Mouse (Mus musculus): ENCODE measurements around the gene Plpp1.

Plpp1 gene

GRCm38 (mm10) chr13:112860911-112861310 lies 60.3 kb downstream of the Plpp1 start:
- no peak for DNase-seq (ENCODE audit: low read depth, low spot score)

- no peak for DNase-seq (ENCODE audit: low read depth, low spot score)
Observed at GRCm38 (mm10) chr13:112861825-112862306, 61.3 kb downstream of the Plpp1 start.

GRCm38 (mm10) chr13:112862342-112862741 lies 61.8 kb downstream of the Plpp1 start:
- DNase-seq (ENCODE audit: low read depth, low spot score): no peak

- no peak for DNase-seq (ENCODE audit: low read depth, low spot score)
Observed at GRCm38 (mm10) chr13:112862978-112863677, 62.5 kb downstream of the Plpp1 start.

- no peak for DNase-seq (ENCODE audit: low read depth, low spot score)
Observed at GRCm38 (mm10) chr13:112866782-112867181, 66.2 kb downstream of the Plpp1 start.

- DNase-seq (ENCODE audit: low read depth, low spot score): no peak
Observed at GRCm38 (mm10) chr13:112867381-112867780, 66.8 kb downstream of the Plpp1 start.

- DNase-seq (ENCODE audit: low read depth, low spot score): no peak
Observed at GRCm38 (mm10) chr13:112870039-112870690, 69.6 kb downstream of the Plpp1 start.

GRCm38 (mm10) chr13:112871500-112872266 lies 71.1 kb downstream of the Plpp1 start:
- no peak for DNase-seq (ENCODE audit: low read depth, low spot score)

- no peak for DNase-seq (ENCODE audit: low read depth, low spot score)
Observed at GRCm38 (mm10) chr13:112887234-112887633, 86.6 kb downstream of the Plpp1 start.

- no peak for DNase-seq (ENCODE audit: low read depth, low spot score)
Observed at GRCm38 (mm10) chr13:112902176-112902575, 101.6 kb downstream of the Plpp1 start.

- DNase-seq (ENCODE audit: low read depth, low spot score): peak; percentile 54
Observed at GRCm38 (mm10) chr13:112909663-112910062, 109.1 kb downstream of the Plpp1 start.

GRCm38 (mm10) chr13:112910434-112910833 lies 109.8 kb downstream of the Plpp1 start:
- DNase-seq (ENCODE audit: low read depth, low spot score): peak; percentile 47
